Mouse (Mus musculus) thymus, postnatal 14 days (tissue): ENCODE measurements at regions not wholly inside any gene's neighbourhood (a gene's known extent, or its start where the extent isn't known, plus 50 kb on each side); places are given as distances from the start of the nearest gene placed in this dataset.
A peak's percentile ranks its signal among the peaks of the same experiment; 100 is the strongest.
"Not testable (repeated sequence)": the region's sequence is repeated elsewhere in the genome, so short reads cannot be mapped to it uniquely, and the experiment has no call there.

Experiments
- DNase-seq: peaks from one replicate; pipeline ENCODE4 v3.0.0; 2021

DNA sequence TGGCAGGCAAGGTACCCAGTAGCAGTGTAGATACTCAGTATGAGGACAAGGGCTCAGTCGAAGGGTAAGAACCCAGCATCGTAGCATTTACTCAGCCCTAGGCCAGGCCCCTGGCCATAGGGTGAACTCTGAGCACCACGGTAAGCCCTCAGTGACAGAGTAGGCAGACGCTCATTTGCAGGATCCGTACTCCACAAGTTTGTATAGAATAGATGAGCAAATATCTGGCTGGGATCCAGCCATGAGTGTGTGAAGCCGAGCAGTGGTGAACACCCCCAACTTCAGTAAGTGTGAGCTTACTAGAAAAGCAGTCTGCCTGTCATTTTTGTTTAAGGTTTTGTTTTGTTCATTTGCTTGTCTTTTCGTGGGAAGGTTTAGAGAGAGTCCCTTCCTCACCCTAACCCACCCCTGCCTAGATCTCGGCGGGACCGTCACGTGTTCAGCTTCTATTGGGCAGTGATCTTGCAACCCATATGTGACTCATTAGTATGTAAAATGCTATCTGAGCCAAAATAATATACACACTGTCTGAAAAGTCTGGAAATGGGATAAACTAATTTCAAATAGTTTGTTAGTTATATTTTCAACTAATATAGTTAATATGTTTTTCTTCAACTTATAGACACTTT, 76.3 kb downstream of the Gm5447 start:
- DNase-seq: no peak

DNA sequence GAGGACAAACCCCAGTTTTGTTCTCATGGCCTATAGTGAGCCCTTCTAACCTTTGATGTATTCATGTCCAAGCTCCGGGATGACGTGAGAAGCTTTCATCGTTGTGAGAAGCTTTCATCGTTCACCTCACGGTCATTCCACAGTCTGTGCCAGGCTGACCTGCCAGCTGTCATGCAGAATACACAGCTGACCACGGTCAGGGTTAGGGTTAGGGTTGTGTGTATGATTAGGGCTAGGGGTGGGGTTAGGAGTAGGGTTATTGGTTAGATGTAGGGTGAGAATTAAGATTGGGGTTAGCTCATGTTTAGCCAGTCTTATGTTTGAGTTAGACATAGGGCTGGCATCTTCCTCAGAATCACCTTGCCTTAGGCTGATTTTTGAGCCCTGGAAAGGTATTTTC, 77.6 kb downstream of the Gm5447 start:
- DNase-seq: not testable (repeated sequence)

DNA sequence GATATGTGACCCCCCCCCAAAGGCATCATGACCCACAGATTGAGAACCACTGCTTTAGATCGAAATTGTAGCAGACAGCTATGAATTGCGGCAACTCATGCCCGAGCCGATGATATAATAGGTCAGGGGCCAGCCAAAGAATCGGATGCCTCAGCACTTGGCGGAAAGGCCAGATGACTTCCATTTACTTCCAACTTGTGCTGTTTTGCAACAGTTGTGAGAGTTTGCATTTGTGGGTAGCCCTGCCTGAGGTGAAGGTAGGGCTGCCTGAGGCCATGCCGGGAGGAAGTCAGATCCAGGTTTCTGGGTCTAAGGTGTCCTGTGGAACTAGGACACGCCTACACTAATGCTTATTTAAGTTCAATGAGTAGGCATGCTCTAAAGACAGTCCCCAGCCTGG, 80.4 kb downstream of the Gm5447 start:
- DNase-seq: no peak

DNA sequence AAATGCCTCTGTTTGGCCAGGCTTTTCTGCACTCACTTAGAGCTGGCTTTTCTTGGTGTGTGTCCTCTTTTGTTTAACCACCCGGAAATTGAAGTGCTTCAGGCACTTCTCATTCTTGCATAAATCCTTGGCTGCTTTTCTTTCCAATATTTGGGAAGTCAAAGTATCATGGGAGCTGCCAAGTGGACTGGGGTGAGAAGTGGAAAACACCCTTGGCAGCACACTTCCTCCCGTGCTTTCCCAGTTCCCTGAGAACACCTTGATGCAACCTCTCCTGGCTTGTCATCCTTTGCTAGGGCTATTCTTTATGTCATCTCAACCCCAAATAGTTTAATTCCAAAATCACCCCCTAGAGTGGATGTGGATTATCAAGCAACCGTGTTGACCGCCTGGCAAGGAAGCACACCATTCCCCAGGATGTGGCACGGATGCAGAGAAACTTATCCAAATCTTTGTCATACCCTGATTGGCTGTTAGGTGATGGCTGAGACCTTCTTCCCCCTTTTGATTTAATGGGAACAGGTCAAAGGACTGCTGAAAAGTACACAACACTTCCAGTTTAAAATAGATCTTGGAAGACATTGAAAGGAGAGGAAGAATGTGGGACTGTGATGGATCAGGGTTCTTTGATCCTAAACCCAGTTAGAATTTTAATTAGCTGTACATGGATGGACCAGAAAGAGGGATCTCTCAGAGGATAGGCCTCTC, 81.5 kb downstream of the Gm5447 start:
- DNase-seq: no peak

DNA sequence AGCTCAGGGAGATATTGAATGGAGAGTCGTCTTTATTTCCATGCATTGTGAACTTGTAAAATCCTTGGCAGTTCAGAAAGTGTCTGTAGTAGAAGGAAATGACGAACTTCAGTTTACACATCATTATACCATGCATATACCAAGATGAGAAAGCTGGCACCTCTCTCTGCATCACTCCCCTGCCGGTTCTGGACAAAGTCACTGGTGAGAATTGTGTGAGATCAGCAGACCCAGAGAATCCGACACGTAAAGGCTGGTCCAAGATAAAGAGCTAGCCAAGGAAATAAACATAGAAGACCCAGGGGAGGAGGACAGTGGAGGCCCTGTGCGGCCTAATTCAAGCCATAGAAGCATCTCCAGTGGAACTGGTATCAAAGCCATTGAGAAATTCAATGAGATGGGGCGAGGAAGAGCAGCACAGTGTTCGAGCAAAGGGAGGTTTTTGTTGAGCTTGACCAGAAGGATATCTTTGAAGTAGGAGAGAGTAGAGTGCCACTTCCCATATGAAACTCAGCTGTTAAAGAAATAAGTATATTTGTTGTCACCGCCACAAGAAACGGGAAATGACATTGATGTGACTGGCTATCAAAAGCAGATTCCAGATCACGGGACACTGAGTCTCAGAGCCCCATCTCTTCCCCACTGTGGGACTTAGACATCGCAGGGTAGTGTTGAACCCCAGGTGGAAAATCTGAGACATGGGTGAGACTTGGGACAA, 82.3 kb downstream of the Gm5447 start:
- DNase-seq: no peak

DNA sequence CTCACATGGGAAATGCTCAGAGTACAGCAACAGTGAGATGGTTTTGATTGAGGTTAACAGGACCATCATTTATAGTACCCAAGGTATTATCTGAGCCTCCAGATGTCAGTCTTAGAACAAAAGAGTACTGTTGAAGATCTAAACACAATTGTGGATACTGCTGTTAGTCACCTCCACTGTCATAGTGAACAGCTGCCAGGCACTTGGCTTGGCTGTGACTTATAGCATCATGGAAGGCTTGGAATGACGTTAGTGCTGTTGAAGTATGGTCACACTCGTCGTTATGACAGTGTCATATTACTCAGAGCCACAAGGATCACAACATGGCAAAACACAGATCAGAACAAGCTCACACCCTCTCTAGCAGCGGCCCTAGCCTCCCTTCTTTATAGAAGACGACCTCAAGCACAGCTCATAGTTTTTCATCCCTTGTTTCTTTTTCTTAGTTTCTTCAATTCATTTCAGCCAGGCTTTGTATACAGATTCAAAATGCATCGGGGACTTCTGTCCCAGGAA, 87.0 kb downstream of the Gm5447 start:
- DNase-seq: no peak

DNA sequence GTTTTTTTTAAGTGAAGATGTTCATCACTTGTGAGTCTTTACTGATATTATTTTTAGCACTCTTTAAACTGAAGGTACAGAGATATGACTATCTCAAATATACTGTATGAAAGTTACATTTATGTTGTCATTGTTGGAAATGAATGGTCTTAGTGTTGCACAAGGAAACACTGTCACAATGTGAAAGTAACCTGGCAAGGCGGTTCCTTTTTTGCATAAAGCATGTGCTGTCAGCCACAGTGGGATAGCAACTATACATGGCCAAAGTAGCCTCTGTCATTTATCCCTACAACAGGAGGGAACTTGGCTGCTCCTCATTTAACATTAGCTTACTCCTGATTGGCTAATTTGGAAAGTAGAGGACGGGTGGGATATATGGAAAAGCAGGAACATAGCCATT, 94.3 kb downstream of the Gm5447 start:
- DNase-seq: no peak

DNA sequence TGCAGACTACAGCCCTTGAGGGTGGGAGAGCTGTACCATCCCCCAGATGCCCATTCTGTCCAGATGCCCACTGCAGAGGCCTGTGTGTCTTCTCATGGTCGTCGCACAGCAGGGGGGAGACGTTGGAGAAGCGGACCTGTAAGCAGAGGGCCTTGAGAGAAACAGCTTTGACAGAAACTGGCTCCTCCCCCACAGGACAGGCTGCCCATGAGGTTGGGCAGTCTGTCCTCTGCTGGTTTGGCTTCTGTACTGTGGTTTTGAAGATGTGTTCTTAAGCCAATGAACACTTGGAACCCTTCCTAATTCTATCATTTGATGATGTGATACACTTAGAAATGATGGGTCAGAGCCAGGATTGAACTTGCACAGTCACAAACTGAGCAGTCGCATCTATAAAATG, 102.5 kb downstream of the Gm5447 start:
- DNase-seq: no peak

DNA sequence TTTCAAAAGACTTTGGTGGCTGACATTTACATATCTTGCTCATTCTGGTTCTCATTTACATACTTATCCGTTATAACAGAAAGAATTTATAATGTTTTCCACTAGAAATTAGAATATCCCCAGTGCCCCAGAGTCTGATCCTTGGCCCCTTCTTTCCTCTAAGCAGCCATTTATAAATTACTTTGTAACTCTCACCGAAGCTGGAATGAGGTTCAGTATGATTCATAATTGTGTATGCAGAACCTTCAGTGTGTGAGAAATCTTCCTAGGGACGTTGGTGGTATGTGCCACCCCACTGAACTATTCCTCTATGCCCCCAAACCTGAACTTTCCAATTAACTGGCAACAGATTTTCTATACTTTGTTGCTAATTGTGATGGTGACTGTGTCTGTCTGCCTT, 104.7 kb downstream of the Gm5447 start:
- no peak for DNase-seq

DNA sequence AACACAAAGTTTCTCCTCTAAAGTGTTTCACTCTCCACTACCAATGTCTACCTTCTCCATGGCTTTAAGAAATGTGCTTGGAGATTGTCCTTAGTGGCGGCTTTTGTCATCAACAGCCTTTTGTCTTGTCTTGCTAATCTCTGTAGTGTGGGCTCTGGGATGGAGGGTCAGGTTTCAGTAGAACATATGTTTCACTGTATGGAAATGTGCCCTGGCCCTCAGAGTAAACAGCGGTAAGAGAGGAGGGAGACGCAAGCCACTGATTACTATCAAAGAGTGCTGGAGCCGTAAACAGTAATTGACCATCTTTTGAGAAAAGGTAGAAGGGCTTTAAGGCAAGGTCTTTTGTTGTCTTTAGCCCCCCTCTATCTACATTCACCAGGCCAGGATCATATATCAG, 106.2 kb downstream of the Gm5447 start:
- DNase-seq: no peak

DNA sequence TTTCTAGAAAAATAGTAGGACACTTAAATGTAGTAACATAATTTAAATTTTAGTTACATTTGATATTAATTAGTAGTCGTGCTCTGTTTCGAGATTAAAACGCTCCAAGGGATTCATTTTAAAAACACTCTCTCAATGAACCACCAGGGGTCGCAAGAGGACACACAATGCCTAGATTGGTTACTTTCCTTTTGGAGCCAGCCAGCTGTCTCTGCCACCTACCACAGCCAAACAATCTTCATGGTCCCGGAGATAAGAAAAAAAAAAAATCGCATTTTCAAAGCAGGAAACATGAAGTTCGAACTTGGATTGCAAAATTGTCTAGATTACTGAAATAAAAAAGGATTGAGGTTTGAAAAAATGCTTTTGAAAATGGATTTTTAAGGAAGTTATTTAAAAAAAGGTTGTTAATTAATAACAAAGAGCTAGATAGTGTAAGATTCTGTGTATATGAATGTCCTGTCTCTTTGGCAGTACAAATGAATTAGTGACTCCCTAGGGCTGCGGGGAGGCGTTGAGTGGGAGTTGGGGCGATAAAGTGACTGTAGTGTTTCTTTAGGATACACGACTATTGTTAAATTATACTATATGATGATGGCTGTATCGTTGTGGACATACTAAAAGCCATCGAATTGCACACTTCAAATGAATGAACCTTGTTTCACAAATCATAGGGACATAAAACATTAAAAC, 108.6 kb downstream of the Gm5447 start:
- peak; percentile 58 for DNase-seq

DNA sequence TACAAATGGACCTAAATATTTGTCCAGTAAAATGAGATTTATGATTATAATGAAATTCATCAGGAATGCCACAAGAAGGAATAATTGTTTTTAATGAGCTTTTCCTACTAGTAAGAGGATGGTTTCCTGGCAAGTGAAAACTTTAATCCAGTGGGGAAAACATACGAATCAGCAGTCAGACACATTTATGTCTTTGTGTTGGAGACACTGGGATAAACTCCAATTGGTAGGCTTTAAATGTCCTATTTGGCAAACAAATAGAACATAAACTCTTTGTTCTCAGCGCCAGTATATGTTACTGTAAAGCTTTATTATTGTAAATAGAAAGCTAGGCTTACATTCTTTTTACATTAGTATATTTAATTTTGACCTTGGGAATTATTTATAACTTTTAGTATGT, 127.0 kb downstream of the Gm5447 start:
- no peak for DNase-seq

DNA sequence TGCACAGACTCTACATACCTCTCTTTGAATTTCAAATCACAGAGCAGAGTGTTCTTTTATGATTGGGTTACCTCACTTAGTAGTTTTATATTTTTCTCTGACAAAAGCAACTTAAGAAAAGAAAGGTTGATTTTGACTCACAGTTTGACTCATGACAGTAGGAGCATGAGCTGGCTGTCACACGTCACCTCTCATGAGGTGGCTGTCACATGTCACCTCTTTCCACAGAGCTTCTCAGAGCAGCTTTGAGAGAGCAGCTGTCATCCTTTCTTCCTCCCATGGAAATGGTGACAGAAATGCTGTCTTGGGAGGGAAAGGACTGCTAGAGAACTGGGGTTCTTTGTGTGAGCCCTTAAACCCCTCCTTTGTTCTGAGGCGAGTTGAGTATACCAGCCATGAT, 133.4 kb downstream of the Gm5447 start:
- DNase-seq: no peak

DNA sequence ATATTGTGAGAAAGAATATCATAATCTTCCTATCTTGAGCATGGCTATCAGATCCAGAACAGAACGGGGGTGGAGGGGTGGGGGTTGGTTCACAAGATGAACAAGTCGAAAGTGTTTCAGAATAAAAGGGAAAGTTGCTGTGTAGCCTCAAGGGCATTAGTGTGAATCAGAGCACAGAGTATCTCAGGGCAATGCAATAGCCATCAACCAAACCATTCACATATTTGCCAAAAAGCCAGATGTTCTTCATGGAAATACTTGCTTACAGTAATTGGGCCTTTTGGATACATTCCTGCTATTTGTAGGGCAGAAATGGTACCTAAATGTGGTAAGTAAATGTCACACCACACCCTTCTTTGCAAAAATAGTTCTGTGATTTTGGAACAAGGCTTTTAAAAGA, 135.2 kb downstream of the Gm5447 start:
- DNase-seq: no peak

DNA sequence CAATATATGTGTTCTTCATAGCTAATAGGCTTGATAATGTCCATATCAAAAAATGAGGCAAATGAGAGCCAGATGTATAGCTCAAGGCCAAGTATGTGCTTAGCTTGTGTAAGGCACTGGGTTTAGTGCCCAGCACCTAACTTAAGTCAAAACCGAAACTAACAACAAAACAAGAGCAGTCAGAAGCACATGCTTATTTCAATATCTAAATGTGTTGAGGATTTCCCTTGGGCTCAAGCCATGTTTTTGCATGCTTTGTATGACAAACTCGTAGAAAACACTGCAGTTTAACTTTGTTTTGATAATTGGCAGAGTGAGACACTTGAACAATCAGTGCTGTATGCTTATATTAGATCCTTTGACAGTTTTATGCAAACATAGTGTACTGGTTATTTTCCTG, 148.7 kb downstream of the Gm5447 start:
- DNase-seq: no peak

DNA sequence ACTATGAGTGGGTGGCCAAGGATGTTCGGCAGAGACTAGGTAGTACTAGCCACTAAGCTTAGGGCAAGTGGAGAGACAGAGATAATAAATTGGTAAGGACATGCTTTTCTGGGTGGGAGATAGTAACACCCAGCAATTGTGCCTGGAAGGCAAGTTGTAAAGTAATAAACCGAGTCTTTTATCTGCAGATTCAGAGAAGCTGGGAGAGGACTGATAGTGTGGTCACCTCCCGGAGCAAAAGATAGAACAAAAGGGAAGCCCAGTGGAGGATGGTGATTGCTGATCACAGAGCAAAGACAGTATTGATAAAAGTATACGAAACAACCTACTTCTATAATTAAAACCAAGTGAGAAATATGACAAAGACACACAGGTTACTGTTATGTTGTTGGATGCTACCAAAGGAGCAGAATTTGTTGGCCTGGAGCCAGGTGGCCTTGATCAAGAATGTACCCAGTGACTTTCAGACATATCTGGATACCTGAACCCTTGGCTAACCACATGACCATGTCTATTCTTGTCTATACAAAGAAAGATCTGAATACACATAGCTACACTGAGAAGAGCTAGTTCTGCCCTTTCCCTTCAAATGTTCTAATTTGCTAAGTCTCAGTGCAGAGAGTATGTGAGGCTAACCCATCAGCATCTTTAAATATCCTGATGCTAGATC, 150.7 kb downstream of the Gm5447 start:
- no peak for DNase-seq

DNA sequence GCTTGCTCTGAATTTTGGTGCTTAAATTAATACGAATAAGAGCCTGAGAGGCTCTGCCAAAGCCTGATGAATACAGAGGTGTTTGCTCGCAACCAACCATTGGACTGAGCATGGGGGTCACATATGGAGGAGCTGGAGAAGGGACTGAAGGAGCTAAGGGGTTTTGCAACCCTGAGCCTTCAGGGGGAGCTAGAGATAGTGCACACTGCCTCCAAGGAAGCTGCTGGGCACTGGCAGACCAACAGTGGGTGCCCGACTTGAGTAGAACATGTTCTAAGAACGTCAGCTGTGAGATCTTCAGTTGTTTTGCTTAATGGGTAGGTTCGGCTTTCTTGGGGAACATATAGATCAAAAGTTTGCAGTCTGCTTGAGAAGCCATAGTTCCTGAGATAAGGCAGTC, 158.5 kb downstream of the Gm5447 start:
- peak; percentile 3 for DNase-seq

DNA sequence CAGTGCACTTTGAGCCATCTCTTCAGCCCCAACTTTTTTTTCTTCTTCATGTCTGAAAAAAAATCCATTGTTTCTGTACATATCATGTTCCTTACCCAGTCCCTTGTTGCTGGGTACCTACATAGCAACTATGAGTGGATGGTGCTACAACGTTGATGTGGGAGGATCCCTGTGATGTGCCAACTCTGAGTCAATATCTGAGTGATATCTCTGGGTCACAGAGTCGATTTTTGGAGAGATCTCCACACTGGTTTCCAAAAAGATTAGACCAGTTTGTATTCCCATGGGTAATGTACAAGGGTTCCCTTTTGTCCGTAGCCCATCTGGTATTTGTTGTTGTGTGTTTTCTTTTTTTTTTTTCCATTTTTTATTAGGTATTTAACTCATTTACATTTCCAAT, 165.7 kb downstream of the Gm5447 start:
- DNase-seq: no peak

DNA sequence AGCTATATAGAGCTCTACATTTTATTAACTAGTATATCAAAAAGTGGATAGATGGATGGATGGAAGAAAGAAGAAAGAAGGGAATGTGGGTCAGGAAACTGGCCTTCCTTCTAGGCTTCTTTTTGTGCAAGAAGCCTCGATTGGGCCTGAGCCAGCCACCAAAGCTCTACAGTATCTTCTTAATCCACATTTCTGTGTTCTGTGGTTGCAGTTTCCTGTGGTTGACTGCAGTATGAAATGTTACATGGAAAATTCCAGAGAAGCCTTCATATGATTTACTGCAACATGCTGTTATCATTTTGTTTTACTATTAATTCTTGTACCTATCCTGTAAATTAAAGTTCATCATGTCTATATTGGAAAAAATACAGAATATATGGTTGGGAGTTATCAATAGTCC, 173.3 kb downstream of the Gm5447 start:
- DNase-seq: no peak

DNA sequence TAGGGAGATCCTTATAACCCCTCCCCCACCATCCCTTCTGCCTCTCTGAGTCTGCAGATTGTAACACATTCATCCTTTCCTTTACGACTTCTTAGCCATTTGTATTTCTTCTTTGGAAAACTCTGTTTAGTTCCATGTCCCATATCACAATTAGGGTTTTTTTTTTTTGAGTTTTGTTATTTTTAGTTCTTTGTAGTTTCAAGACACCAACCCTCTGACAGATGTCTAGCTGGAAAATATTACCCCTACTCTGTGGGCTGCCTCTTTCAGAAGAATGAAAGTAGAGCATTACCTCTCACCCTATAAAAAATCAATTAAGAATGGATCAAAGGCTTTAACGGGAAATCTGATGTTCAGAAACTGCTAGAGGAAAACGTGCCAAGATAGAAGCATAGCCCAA, 180.1 kb downstream of the Gm5447 start:
- no peak for DNase-seq

DNA sequence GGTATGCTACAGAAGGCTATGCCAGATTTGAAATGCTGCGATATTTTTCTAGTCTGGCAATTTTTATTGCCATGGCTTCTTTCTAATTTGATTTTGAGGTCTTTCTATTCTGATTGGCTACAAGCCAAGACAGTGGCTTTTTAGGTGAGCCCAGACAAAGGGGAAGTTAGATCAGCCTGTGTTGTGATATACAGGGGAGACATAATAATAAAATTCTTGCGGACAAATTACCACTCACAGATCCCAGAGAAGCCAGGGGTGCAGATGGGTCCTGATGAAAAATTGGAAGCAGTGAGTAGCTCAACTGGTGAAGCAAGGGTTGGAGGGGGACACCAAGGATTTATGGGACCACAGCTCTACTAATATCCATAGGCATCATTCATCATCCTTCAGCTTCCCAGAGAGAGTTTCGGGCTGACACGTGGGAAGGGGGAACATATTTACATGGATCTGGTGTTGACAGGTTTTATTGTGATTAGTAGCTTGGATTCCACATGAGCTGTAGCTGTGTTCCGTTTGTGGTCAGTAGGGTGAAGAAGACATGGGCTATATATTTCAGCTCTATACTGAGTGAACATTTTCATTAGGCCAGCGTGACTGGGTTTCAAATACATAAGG, 190.0 kb downstream of the Gm5447 start:
- DNase-seq: no peak

DNA sequence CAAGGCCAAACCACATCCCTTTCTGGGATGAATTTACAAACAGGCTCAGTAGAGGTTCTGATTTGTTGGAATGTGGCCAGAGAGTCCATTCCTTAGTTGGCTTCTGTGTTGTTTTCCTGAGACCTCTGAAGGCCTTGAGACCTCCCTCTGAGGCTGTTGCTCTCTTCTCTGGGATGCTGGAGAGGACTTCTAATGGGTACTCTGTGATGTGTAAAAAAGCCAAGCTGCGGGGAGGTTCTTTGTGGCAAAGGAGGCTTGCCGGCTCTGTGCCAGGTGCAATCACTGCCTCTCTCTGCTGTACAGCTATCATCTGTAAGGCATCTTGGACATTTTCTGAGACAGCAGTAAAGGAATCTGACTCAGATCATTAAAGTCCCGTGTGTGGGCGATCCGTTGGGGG, 192.3 kb downstream of the Gm5447 start:
- no peak for DNase-seq

DNA sequence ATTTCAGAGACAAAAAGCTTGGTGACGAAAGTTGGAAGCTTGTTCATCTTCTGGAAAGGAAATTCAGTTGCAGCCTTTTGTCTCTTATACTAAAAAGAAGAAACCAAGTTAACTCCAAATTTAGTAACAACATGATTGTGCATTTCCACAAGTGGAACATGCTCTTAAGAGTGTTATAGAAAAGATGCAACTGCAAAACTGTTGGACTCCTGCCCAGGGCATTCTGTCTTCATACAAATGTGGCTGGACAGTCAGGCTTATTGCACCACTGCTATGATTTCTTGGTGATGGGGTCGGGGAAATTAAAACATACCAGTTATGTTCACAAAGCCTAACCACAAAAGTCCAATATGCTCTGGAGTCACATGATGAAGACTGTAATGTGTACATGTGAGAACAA, 194.8 kb downstream of the Gm5447 start:
- DNase-seq: no peak
